Mouse (Mus musculus) adrenal gland, postnatal 36 days (tissue): Measurements from ENCODE around the gene Nemp2. TPM values are rescaled to one million over a fixed set of nuclear protein-coding genes. Genes with fewer than 3 reads are reported as not detected.
"Not testable (repeated sequence)": the region's sequence is repeated elsewhere in the genome, so short reads cannot be mapped to it uniquely, and the experiment has no call there.

Source experiments
- DNase-seq, 2 experiments: peaks; one replicate each; pipeline ENCODE4 v3.0.0; 2021; ENCODE audit warnings: mixed read lengths in 1 of 2
- total RNA-seq, 2 experiments: library from RNA; stranded (reverse); gene quantifications; 2 replicates each; pipeline ENCODE4 v1.2.3; 2021

Gene Nemp2
- total RNA-seq, 2 experiments from 2014 or later = 1.7 to 2.7 TPM

GRCm38 (mm10) chr1:52655153-52655552 lies 24.6 kb downstream of the Nemp2 start:
- DNase-seq = no peak

DNA sequence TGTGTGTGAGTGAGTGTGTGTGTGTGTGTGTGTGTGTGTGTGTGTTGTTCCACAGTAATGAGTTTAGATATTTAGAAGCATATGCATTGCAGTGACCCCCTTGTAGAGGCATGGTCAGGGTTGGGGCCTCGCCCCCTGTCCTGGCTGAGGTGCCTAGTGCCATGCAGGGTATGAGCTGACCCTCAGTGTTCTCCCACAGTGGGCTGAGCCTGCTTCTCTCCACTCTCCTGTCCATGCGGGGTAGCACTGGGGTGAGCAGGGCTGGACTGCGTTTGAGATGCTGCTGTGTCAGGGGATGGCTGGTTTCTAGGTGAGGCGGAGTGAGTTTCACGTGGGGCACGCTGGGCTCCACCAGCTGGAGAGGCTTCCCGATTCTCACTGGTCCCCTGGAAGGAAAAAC lies 27.7 kb downstream of the Nemp2 start:
- no peak for DNase-seq

- no peak for DNase-seq
Observed at GRCm38 (mm10) chr1:52660278-52660677, 29.8 kb downstream of the Nemp2 start.

DNA sequence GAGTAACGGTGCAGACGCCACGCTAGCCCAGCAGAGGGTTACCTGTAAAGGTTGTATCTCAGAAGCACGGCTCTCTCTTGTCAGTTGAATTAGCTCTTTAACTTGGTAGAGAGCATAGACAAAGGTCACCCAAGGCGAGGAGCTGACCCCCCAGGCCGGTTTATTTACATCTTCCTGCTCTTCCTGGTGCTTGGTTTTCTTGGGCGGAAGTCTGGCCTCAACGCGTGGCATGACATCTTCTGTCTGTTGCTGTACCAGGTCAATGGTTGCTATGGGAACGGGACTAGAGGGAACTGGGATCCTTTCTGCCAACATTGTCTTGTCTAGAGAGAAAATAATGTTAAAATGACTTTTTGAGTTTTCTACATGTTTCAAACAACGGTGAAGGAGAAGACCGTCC lies 30.3 kb downstream of the Nemp2 start:
- DNase-seq = no peak

DNA sequence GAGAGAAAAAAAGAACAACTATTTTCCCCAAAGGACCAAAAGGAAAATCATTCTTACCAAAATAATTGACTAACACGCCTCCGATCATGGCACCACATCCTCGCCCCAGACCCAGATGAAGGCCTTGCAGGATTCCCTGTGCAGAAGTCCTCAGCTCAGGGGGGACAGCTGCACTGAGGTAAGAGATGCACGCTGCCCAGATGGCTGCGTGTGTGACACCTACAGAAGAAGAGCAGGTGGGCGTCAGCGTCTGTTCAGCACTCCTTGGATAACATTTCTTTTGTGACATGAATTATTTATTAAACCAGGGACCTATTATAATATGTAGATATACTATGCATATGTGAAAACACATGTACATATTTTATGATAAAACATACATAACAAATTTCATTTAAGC lies 32.7 kb downstream of the Nemp2 start:
- DNase-seq = no peak

DNA sequence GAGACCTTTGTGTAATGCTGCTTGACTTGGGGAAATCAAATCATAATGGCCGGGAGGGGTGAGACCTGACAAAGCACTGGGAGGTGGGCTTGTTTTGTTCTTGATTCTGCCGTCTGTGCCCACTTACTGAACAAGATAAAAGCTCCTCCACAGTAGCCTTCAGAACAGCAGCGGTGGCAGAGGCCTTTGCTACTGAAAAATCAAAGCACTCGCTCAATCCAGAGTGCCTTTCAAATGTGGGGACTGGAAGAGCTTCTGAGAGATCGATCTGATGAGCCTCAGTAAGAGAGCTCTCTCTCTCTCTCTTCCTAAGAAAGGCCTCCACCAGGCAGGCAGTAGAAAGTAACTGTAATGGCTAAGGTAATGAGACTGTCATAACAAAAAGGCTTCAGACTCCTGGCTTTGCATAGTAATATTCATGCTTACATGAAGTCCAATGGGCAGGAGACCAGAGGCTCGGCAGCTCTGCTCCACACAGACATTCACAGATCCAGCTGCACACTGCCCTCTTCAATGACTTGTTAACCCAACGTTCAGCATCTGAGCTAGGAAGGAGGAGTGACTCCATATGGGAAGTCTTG lies 38.3 kb downstream of the Nemp2 start:
- no peak for DNase-seq

DNA sequence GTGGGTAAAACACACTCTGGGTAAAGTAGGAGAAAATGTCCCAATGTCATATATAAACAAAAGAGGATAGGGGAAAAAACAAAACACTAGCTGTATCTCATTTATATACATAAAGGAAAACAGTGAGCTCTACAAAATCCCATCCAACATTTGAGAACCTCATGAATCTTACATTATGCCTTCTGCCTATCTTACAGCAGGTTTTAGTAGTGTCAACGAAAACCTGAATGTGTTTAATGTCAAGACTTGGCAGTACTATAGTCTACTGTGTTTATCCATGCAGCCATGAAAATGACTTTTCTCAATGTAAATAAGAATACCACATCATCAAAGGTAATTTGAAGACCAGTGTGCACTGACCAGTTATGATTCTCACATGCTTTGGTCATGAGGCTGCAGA lies 39.4 kb downstream of the Nemp2 start:
- DNase-seq = no peak

DNA sequence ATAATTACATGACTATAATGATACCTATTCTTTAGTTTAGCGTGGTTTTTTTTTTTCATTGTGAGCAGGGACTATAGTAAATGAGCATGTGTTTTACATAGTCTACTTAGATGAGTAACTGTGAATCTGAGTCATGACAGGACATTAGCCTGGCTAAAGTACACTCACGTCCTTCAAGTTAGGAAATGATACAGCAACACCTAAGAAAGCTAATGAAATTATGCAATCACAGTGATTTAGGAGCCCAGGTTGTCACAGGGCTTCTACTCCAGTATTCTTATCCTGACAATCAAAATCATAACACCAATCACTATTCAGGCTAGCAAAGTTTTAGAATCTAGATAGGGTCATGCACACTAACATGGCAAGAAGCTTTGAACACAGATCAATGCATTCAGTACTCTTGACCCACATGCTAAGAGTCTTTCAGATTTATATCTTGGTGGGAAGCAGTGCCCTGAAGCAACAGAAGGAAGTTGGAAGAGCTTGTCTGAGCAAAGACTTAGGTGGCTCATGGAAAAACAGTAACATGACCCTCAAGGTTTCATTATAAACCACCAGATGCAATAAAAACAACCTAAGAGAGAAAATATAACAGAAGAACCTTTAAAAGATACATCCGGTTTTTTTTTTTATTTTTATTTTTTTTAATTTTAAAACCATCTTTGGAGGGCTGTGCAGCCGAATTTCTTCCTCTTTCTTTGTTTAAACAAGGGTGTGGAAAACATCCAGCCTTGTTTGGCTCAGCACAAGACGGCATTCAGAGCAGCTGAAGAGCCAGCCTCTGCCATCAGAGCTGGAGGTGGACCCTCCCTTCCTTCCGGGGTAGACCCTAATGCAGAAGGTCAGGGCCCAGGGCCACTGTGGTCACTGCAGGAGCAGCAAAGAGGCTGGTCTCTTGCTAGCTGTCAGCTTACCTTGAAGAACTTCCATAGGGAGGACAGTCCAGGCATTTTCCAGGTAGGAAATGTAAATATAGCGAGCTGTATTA lies 45.4 kb downstream of the Nemp2 start:
- DNase-seq = peak; percentile 8 to 20

DNA sequence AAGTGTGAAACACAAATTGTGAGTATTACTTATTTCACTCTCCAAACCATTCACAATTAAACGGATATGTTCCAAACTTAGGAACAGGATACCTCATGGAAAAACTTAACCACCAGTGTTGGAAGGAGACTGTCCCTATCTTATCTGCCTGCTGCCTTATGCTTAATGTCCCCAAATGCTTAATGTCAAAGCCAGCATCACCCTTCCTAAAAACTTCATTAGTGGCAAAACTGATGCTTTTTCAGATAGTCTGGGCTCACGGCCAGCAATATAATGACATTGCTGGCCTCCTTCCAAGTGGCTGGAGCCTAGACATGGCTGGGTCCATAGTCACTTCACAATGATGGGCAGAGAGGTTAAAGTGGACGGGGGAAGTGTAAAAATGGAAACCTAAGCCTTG lies 46.1 kb downstream of the Nemp2 start:
- peak; percentile 35 to 58 for DNase-seq

DNA sequence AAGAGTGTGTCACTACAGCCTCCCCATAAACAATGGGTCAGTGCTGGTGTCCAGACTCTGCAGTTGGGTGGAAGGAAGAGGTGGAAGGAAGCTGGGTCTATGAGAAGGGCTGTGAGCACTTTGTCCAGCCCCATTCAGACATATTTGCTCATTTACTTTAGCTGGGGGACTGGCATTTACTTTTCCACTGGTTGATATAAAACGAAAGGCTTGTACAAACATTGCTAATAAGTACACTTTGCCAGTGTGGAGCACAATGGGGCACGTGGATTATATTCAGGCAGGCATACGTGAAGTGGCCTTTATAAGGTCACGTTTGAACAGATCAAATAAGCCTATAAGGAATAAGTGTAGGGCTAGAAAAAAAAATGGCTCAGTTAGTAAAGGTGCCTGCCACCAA lies 53.0 kb downstream of the Nemp2 start:
- no peak for DNase-seq

GRCm38 (mm10) chr1:52687636-52688035 lies 57.1 kb downstream of the Nemp2 start:
- no peak for DNase-seq

DNA sequence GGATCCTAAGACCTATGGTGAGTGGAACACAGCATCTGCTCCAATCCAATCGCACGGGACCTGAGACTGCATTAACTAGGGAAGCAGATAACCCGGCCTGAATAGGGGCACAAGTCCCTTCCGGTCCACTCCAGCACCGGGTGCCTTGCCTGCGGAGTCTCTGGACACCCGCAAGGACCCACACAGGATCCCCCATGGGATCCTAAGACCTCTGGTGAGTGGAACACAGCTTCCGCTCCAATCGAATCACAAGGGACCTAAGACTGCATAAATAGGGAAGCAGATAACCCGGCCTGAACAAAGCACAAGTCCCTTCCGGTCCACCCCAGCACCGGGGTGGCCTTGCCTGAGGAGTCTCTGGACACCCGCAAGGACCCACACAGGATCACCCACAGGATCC lies 64.0 kb downstream of the Nemp2 start:
- not testable (repeated sequence) for DNase-seq

Other genes with a start within 250 kb of the Nemp2 start
- gene Nab1, start 130.0 kb upstream of the Nemp2 start, total RNA-seq = 10 to 100 TPM; 59.5 to 62.7 TPM
- gene Mfsd6, start 96.8 kb downstream of the Nemp2 start, total RNA-seq = 10 to 100 TPM; 16.6 to 17.0 TPM
- 10 to 100 TPM; 22.5 to 39.3 TPM for gene Inpp1, start 187.0 kb downstream of the Nemp2 start, total RNA-seq
- 10 to 100 TPM; 70.4 to 76.9 TPM for gene Hibch, start 214.2 kb downstream of the Nemp2 start, total RNA-seq